Mouse (Mus musculus): Measurements from ENCODE around the gene Lgmn.

Lgmn gene

GRCm38 (mm10) chr12:102390042-102390441 lies 49.6 kb downstream of the Lgmn start:
- no peak for DNase-seq

- DNase-seq, result peak; percentile 75 to 83
Observed at GRCm38 (mm10) chr12:102387219-102387917, 52.2 kb downstream of the Lgmn start.

GRCm38 (mm10) chr12:102384819-102385218 lies 54.8 kb downstream of the Lgmn start:
- DNase-seq, result no peak

- DNase-seq, result no peak
Observed at GRCm38 (mm10) chr12:102383288-102383687, 56.3 kb downstream of the Lgmn start.

- DNase-seq, result no peak
Observed at GRCm38 (mm10) chr12:102382180-102382579, 57.4 kb downstream of the Lgmn start.

GRCm38 (mm10) chr12:102372322-102372721 lies 67.3 kb downstream of the Lgmn start:
- no peak for DNase-seq

GRCm38 (mm10) chr12:102370931-102371500 lies 68.6 kb downstream of the Lgmn start:
- no peak for DNase-seq

- no peak for DNase-seq
Observed at GRCm38 (mm10) chr12:102369488-102370235, 70.0 kb downstream of the Lgmn start.

- DNase-seq, result peak in 1 of 2 experiments; percentile 60
Observed at GRCm38 (mm10) chr12:102368556-102368955, 71.1 kb downstream of the Lgmn start.

- peak; percentile 56 to 62 for DNase-seq
Observed at GRCm38 (mm10) chr12:102368066-102368465, 71.5 kb downstream of the Lgmn start.

- DNase-seq, result no peak
Observed at GRCm38 (mm10) chr12:102367075-102367474, 72.5 kb downstream of the Lgmn start.

GRCm38 (mm10) chr12:102366126-102366816 lies 73.3 kb downstream of the Lgmn start:
- DNase-seq, result no peak

- DNase-seq, result no peak
Observed at GRCm38 (mm10) chr12:102365016-102365415, 74.6 kb downstream of the Lgmn start.

GRCm38 (mm10) chr12:102361189-102362161 lies 78.1 kb downstream of the Lgmn start:
- DNase-seq, result no peak

- no peak for DNase-seq
Observed at GRCm38 (mm10) chr12:102359390-102359789, 80.2 kb downstream of the Lgmn start.

GRCm38 (mm10) chr12:102356781-102357180 lies 82.8 kb downstream of the Lgmn start:
- no peak for DNase-seq

- no peak for DNase-seq
Observed at GRCm38 (mm10) chr12:102355784-102356183, 83.8 kb downstream of the Lgmn start.

- DNase-seq, result no peak
Observed at GRCm38 (mm10) chr12:102354126-102354984, 85.3 kb downstream of the Lgmn start.

- no peak for DNase-seq
Observed at GRCm38 (mm10) chr12:102350997-102351396, 88.6 kb downstream of the Lgmn start.

- DNase-seq, result no peak
Observed at GRCm38 (mm10) chr12:102348447-102348846, 91.2 kb downstream of the Lgmn start.

GRCm38 (mm10) chr12:102346507-102346906 lies 93.1 kb downstream of the Lgmn start:
- DNase-seq, result peak; percentile 62 to 70
